Mouse (Mus musculus) T-helper 2 cell (primary cell): ENCODE results near the gene Atp8b2.

ENCODE experiments used
- in situ Hi-C: fragments of 300-600 bp; cut with MboI, MseI; formaldehyde crosslinking; loops from one replicate; pipeline ENCODE4 v1.15.1; 2025; ENCODE audit warnings: high pct_unique_total_duplicates

Atp8b2 gene

GRCm38 (mm10) chr3:89907846-89908245 lies 55.5 kb downstream of the Atp8b2 start:
- in situ Hi-C loops = no loop called here

DNA sequence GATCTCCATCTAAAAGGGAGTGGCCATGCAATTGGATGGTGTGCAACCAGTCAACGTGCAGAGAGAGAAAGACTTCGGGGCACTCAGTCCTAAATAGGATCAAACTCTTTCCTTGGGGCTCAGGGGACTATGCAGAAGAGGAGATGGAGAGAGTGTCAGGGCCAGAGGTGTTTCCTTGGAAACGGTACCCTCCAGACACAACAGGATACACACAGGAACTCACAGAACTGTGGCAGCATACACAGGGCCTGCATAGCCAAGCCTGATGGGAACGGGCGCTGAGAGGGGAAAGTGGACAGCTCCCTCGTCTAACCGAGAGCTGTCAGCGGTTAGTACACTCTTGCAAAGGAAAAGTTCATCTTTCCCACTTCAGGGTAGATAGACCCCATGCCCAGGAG lies 63.8 kb downstream of the Atp8b2 start:
- in situ Hi-C loops = no loop called here

DNA sequence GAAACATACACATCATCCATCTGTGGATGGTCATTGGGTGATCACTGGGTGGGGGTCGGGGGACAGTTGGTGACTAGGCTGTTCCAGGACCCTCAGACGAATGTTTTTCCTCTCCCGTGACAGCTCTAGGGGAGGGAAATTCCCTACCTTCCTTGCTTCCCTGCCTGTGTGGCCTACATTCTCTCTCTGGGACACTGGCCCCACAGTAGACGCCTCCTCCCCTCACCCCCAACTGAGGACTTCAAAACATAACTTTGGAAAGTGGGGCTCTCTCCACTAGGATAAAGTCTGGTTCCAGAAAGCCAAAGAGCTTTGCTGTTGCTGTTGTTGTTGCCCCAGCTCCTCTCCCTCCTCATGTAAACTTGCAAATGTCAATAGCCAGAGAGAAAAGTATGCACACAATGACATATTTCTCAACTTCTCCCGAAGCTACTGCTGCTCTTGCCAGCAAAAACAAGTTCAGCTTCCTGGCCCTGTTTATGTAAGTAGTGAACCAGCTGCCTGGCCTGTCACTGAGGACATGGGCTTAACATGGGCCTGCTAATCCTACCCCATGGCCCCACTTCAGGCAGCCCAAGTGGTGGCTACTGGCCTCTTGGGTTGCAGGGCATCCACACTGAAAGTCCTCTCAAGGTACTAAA lies 64.3 kb downstream of the Atp8b2 start:
- in situ Hi-C loops = no loop called here

GRCm38 (mm10) chr3:89898011-89898410 lies 65.3 kb downstream of the Atp8b2 start:
- in situ Hi-C loops = no loop called here

DNA sequence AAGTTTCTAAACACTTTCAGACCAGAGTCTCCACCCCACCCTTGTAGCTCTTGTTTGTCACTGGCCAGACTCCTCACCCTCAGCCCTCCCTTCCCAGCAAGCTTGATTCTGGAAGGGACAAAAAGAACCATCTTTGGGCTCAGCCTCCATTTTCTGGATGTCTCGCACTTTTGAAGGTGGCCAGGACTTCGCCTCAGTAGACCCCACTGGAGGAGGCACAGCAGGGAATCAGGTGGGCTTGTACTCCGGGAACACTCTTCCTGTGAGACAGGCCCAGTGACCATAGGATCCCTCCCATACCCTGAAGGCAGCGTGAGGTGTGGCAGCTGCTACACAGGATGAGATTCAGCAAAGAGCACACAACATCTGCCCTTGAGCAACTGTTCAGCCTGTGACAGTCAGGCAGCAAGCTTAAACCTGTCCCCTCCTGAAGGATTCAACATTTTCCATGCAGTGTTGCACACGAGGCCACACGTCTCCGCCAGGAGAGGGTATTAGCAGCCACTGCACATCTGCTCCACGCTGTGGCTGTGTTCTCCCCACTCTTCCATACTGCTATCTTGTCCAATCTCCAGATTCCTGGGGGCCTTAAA lies 66.0 kb downstream of the Atp8b2 start:
- in situ Hi-C loops = no loop called here

GRCm38 (mm10) chr3:89896571-89896970 lies 66.7 kb downstream of the Atp8b2 start:
- in situ Hi-C loops = no loop called here

DNA sequence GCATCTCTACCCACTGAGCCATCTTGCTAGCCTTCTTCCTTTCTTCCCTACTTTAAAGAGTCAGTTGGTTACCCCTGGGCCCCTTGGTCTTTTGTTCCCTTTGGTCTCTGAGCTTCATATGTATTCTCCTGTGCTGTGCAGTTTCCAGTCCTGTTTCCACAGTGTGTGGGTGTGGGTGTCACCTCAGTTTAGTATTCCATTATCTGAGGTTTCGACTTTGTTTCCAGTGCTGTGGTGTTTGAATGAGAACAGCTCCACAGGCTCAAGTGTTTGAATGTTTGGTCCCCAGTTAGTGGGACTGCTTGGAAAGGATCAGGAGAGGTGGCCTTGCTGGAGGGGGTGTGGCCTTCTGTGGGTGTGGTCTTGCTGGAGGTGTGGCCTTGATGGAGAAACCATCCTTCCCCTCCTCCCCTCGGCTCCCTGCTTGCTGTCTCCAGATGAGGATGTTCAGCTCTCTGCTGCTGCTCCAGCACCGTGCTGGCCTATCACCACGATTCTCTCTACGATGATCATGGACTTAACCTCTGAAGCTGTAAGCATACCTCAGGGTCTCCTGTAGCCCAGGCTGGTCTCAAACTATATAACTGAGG lies 70.7 kb downstream of the Atp8b2 start:
- in situ Hi-C loops = no loop called here

- in situ Hi-C loops = no loop called here
Observed at GRCm38 (mm10) chr3:89891696-89892095, 71.6 kb downstream of the Atp8b2 start.

DNA sequence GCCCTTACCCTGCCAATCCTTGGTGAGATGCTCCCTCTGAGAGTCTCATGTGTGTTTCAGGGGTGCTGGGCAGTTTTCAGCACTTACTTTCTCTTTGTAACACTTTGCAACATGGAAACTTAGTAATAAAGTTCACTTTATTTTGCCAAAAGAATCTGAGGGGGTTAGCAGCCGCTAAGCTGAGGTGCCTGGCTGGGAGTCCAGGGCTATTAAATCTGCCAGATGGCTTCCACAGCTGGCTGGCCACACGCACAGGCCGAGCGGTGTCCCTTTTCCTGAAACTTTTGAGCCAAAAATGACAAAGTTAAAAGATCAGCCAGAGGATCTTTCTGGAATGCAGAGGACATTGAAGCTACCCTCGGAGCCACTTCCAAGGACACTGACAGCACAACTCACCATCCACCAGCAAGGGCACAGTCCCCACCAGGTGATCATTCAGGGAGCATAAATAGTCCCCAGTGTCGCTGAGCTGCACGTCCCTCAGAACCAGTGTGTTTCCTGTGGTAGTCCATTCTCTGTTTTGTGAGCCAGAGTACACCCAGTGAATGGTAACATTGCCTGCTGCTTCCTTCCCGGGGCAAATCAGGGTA lies 73.4 kb downstream of the Atp8b2 start:
- in situ Hi-C loops = no loop called here
